ENCODE assay signal across 19 mouse cellular contexts in genomic region chr8:111419171-111419570, GRCm38 (mm10). TPM values are rescaled to one million over a fixed set of nuclear protein-coding genes. Genes with fewer than 3 reads are reported as not detected.
DNase-seq lines count a peak whose midpoint lies in the region; ATAC-seq and TF ChIP-seq lines count a peak whose summit lies in the region.
"Had no signal": no experiment of that assay in that cellular context is flagged by ENCODE, and none has a peak within 500 bp of the region (broad histone marks: within the 10 kb centered on the region; RNA-seq: fewer than 3 reads in every experiment).

No protein-coding gene starts in this region.

- ATAC-seq in embryonic facial prominence, embryonic 11.5 days (replicated peaks; ENCODE audit: insufficient number of reproducible peaks, low FRiP score, low TSS enrichment, low read depth), result peak; percentile 44
- peak; percentile 35; the same call in 1 of the 2 replicates for ATAC-seq in kidney, embryonic 14.5 days (ENCODE audit: low FRiP score, low TSS enrichment)
- 0 out of 2 replicates have a peak, but pooled peaks have one; percentile 19 for ATAC-seq in limb, embryonic 15.5 days (ENCODE audit: insufficient number of reproducible peaks, low FRiP score, low TSS enrichment, low read depth)
- no peak for ATAC-seq in megakaryocyte, adult 5-6 weeks (ENCODE audit: poor library complexity, severe bottlenecking)
- ATAC-seq: forebrain, embryonic 16.5 days; Patski had no signal

- H3K4me1 ChIP-seq in embryonic facial prominence, embryonic 11.5 days (ENCODE audit: control insufficient read depth, insufficient read depth, low read length), result no peaks in the 10 kb centered on the region
- H3K4me1 ChIP-seq in embryonic facial prominence, embryonic 10.5 days, result no peaks in the 10 kb centered on the region
- H3K4me1 ChIP-seq in kidney, embryonic 14.5 days (ENCODE audit: control insufficient read depth, insufficient read depth, low read length), result no peaks in the 10 kb centered on the region
- no peaks in the 10 kb centered on the region for H3K4me1 ChIP-seq in kidney, adult 2 months (ENCODE audit: control insufficient read depth, insufficient read depth, low read length)
- no peaks in the 10 kb centered on the region for H3K4me1 ChIP-seq in limb, embryonic 15.5 days
- H3K4me1 ChIP-seq in limb, embryonic 10.5 days, result no peaks in the 10 kb centered on the region
- H3K4me1 ChIP-seq in megakaryocyte, embryonic 14.5 days, result peaks cover 9% of the 10 kb centered on the region
- H3K4me1 ChIP-seq: embryonic facial prominence, embryonic 13.5 days; embryonic facial prominence, embryonic 15.5 days; forebrain, embryonic 10.5 days; forebrain, embryonic 12.5 days had no signal

- no peaks in the 10 kb centered on the region for H3K9me3 ChIP-seq in embryonic facial prominence, embryonic 11.5 days (replicated peaks; ENCODE audit: control insufficient read depth, low read length)
- H3K9me3 ChIP-seq in embryonic facial prominence, embryonic 10.5 days, result no peaks in the 10 kb centered on the region
- no peaks in the 10 kb centered on the region for H3K9me3 ChIP-seq in kidney, embryonic 14.5 days (ENCODE audit: control insufficient read depth, low read length)
- no peaks in the 10 kb centered on the region for H3K9me3 ChIP-seq in limb, embryonic 15.5 days
- no peaks in the 10 kb centered on the region for H3K9me3 ChIP-seq in limb, embryonic 10.5 days (replicated peaks)
- H3K9me3 ChIP-seq in megakaryocyte, embryonic 14.5 days, result no peaks in the 10 kb centered on the region
- H3K9me3 ChIP-seq: embryonic facial prominence, embryonic 13.5 days; embryonic facial prominence, embryonic 15.5 days; forebrain, embryonic 10.5 days; forebrain, embryonic 12.5 days; G1E had no signal

- H3K27ac ChIP-seq in embryonic facial prominence, embryonic 11.5 days (replicated peaks; ENCODE audit: low read depth, low read length), result no peak overlapping the region
- no peak overlapping the region for H3K27ac ChIP-seq in embryonic facial prominence, embryonic 10.5 days (replicated peaks)
- no peak overlapping the region for H3K27ac ChIP-seq in kidney, embryonic 14.5 days (ENCODE audit: low read depth, low read length)
- H3K27ac ChIP-seq in kidney, adult 2 months (ENCODE audit: insufficient read depth, low read depth, low read length), result no peak overlapping the region
- H3K27ac ChIP-seq in limb, embryonic 15.5 days, result no peak overlapping the region
- no peak overlapping the region for H3K27ac ChIP-seq in limb, embryonic 10.5 days
- H3K27ac ChIP-seq: embryonic facial prominence, embryonic 13.5 days; embryonic facial prominence, embryonic 15.5 days; forebrain, embryonic 10.5 days; forebrain, embryonic 12.5 days had no signal

- no peak for TF ChIP-seq POLR2A in kidney, adult 2 months (IDR thresholded peaks at IDR 0.05; ENCODE audit: low read depth, low read length)

- no peak for TF ChIP-seq CTCF in kidney, adult 2 months (conservative IDR thresholded peaks at IDR 0.05; ENCODE audit: insufficient read depth, insufficient read length, low read depth, low read length)

- WGBS in embryonic facial prominence, embryonic 11.5 days, result 80% methylated on average over 3 of the region's 3 CpGs
- WGBS in embryonic facial prominence, embryonic 10.5 days, result 75% methylated on average over 3 of the region's 3 CpGs
- 73% methylated on average over 3 of the region's 3 CpGs for WGBS in kidney, embryonic 14.5 days
- 77% methylated on average over 3 of the region's 3 CpGs for WGBS in kidney, adult 2 months
- 71% methylated on average over 3 of the region's 3 CpGs for WGBS in limb, embryonic 15.5 days
- WGBS in limb, embryonic 10.5 days, result 81% methylated on average over 3 of the region's 3 CpGs

- H3K36me3 ChIP-seq in embryonic facial prominence, embryonic 11.5 days (replicated peaks; ENCODE audit: control insufficient read depth, insufficient read depth, low read depth, low read length), result no peaks in the 10 kb centered on the region
- H3K36me3 ChIP-seq in embryonic facial prominence, embryonic 10.5 days (replicated peaks), result no peaks in the 10 kb centered on the region
- H3K36me3 ChIP-seq in kidney, embryonic 14.5 days (ENCODE audit: control insufficient read depth, insufficient read depth, low read length), result no peaks in the 10 kb centered on the region
- H3K36me3 ChIP-seq in kidney, adult 2 months (ENCODE audit: control insufficient read depth, insufficient read depth, low read length), result no peaks in the 10 kb centered on the region
- no peaks in the 10 kb centered on the region for H3K36me3 ChIP-seq in limb, embryonic 15.5 days
- H3K36me3 ChIP-seq in limb, embryonic 10.5 days, result no peaks in the 10 kb centered on the region
- H3K36me3 ChIP-seq in megakaryocyte, embryonic 14.5 days (replicated peaks; ENCODE audit: low read length), result no peaks in the 10 kb centered on the region
- H3K36me3 ChIP-seq: embryonic facial prominence, embryonic 13.5 days; embryonic facial prominence, embryonic 15.5 days; forebrain, embryonic 10.5 days; forebrain, embryonic 12.5 days; G1E had no signal

- no peak overlapping the region for H3K4me2 ChIP-seq in embryonic facial prominence, embryonic 11.5 days (ENCODE audit: low read depth, low read length)
- no peak overlapping the region for H3K4me2 ChIP-seq in kidney, embryonic 14.5 days (replicated peaks; ENCODE audit: low read depth, low read length)
- H3K4me2 ChIP-seq in limb, embryonic 15.5 days, result no peak overlapping the region
- H3K4me2 ChIP-seq: embryonic facial prominence, embryonic 13.5 days; embryonic facial prominence, embryonic 15.5 days; forebrain, embryonic 12.5 days had no signal

- no peak overlapping the region for H3K9ac ChIP-seq in embryonic facial prominence, embryonic 11.5 days (replicated peaks; ENCODE audit: low read length)
- no peak overlapping the region for H3K9ac ChIP-seq in kidney, embryonic 14.5 days (ENCODE audit: low read depth, low read length)
- no peak overlapping the region for H3K9ac ChIP-seq in limb, embryonic 15.5 days
- H3K9ac ChIP-seq: embryonic facial prominence, embryonic 13.5 days; embryonic facial prominence, embryonic 15.5 days; forebrain, embryonic 12.5 days had no signal

- no peak for DNase-seq in embryonic facial prominence, embryonic 11.5 days (ENCODE audit: low spot score)
- DNase-seq in embryonic facial prominence, embryonic 10.5 days (ENCODE audit: low spot score), result no peak
- DNase-seq in kidney, adult 2 months, result no peak
- DNase-seq in limb, embryonic 10.5 days (ENCODE audit: low spot score), result no peak
- DNase-seq: adrenal gland, adult 8-10 months had no signal

- no peaks in the 10 kb centered on the region for H3K27me3 ChIP-seq in embryonic facial prominence, embryonic 11.5 days (ENCODE audit: control insufficient read depth, insufficient read depth, low read length)
- no peaks in the 10 kb centered on the region for H3K27me3 ChIP-seq in embryonic facial prominence, embryonic 10.5 days (replicated peaks; ENCODE audit: low read depth, poor library complexity, severe bottlenecking)
- no peaks in the 10 kb centered on the region for H3K27me3 ChIP-seq in kidney, embryonic 14.5 days (ENCODE audit: control insufficient read depth, insufficient read depth, low read length)
- H3K27me3 ChIP-seq in kidney, adult 2 months (replicated peaks; ENCODE audit: control insufficient read depth, insufficient read depth, low read length), result no peaks in the 10 kb centered on the region
- no peaks in the 10 kb centered on the region for H3K27me3 ChIP-seq in limb, embryonic 15.5 days
- no peaks in the 10 kb centered on the region for H3K27me3 ChIP-seq in limb, embryonic 10.5 days (ENCODE audit: low read depth, poor library complexity, severe bottlenecking)
- peaks cover 54% of the 10 kb centered on the region for H3K27me3 ChIP-seq in megakaryocyte, embryonic 14.5 days (replicated peaks)
- H3K27me3 ChIP-seq: embryonic facial prominence, embryonic 15.5 days; forebrain, embryonic 12.5 days had no signal

- no peak overlapping the region for H3K4me3 ChIP-seq in embryonic facial prominence, embryonic 11.5 days (ENCODE audit: low read depth, low read length)
- H3K4me3 ChIP-seq in embryonic facial prominence, embryonic 10.5 days, result no peak overlapping the region
- H3K4me3 ChIP-seq in kidney, embryonic 14.5 days (ENCODE audit: low read length), result no peak overlapping the region
- H3K4me3 ChIP-seq in kidney, adult 2 months (ENCODE audit: insufficient read depth, low read depth, low read length), result no peak overlapping the region
- no peak overlapping the region for H3K4me3 ChIP-seq in limb, embryonic 15.5 days
- no peak overlapping the region for H3K4me3 ChIP-seq in limb, embryonic 10.5 days
- H3K4me3 ChIP-seq in megakaryocyte, embryonic 14.5 days (replicated peaks), result peak overlapping the region; percentile 51
- H3K4me3 ChIP-seq: embryonic facial prominence, embryonic 13.5 days; embryonic facial prominence, embryonic 15.5 days; erythroblast, embryonic 14.5 days; forebrain, embryonic 10.5 days; forebrain, embryonic 12.5 days had no signal

RNA-seq across cellular contexts. Expression of gene Fa2h, which starts 25.5 kb away (rescaled TPM):
- not detected in 2 replicates for polyA plus RNA-seq in embryonic facial prominence, embryonic 11.5 days (2014; fragmentation: Nextera tagmentation; extraction: Ambion mirVana)
- 0.09 TPM in 1 of 2 replicates, not detected in the other for polyA plus RNA-seq in embryonic facial prominence, embryonic 10.5 days (2016; fragmentation: Nextera tagmentation; extraction: Ambion mirVana)
- polyA plus RNA-seq in kidney, embryonic 14.5 days (2014; fragmentation: Nextera tagmentation; extraction: Ambion mirVana), result 0.84 and 0.90 TPM in 2 replicates
- 15.3 and 21.0 TPM in 2 replicates for polyA plus RNA-seq in kidney, adult 2 months (2012; rRNA removed)
- 0.12 TPM in 2 replicates for polyA plus RNA-seq in limb, embryonic 15.5 days (2015; fragmentation: Nextera tagmentation; extraction: Ambion mirVana)
- not detected in 2 replicates for polyA plus RNA-seq in limb, embryonic 10.5 days (2016; fragmentation: Nextera tagmentation; extraction: Ambion mirVana)
- polyA plus RNA-seq in megakaryocyte, embryonic 14.5 days (2012; ENCODE audit: insufficient read depth, low replicate concordance), result not detected in 2 replicates
- total RNA-seq in megakaryocyte, adult 5-6 weeks (2015), result not detected in 2 replicates
- total RNA-seq in megakaryocyte, adult 5-6 weeks (2017), result not detected in 2 replicates
- polyA plus RNA-seq: CD4-positive, CD25-positive, alpha-beta regulatory T cell, adult 4 months; erythroblast, embryonic 14.5 days; forebrain, embryonic 10.5 days; forebrain, embryonic 12.5 days; forebrain, embryonic 14.5 days; forebrain, embryonic 16.5 days; G1E had no signal
